Mouse (Mus musculus): ENCODE data around the gene Dennd5a.

- TF ChIP-seq CTCF (IDR thresholded peaks at IDR 0.05; ENCODE audit: borderline replicate concordance, insufficient read depth, low read depth, low read length) (no peak), POLR2A (IDR thresholded peaks at IDR 0.05; ENCODE audit: borderline replicate concordance, insufficient read depth, low read length) (no peak)
Observed at GRCm38 (mm10) chr7:109924965-109925364, 35.3 kb downstream of the Dennd5a start.
